Mouse (Mus musculus): Measurements from ENCODE around the gene Klf11.
"Not testable (repeated sequence)": the region's sequence is repeated elsewhere in the genome, so short reads cannot be mapped to it uniquely, and the experiment has no call there.

Gene Klf11

GRCm38 (mm10) chr12:24651063-24651557, at the start of gene Klf11:
Gene Klf11 (plus strand): TSS chr12:24651274.
- in situ Hi-C loops (cut with MboI; ENCODE audit: unreplicated experiment in 2 of 2): no loop called here

- in situ Hi-C loops (cut with MboI; ENCODE audit: unreplicated experiment in 2 of 2): loop anchor here (5.0 to 10.0 kb wide), 4 partner anchors 92 to 1709 kb away; no protein-coding TSS in a partner anchor
Observed at GRCm38 (mm10) chr12:24603266-24603665, 47.8 kb upstream of the Klf11 start.

- in situ Hi-C loops (cut with MboI; ENCODE audit: unreplicated experiment in 2 of 2): loop anchor here in 1 of 2 experiments (10.0 kb wide), 1 partner anchor 89 kb away; no protein-coding TSS in a partner anchor
Observed at GRCm38 (mm10) chr12:24606166-24606565, 44.9 kb upstream of the Klf11 start.

GRCm38 (mm10) chr12:24612591-24612990, 38.5 kb upstream of the Klf11 start:
- in situ Hi-C loops (cut with MboI; ENCODE audit: unreplicated experiment in 2 of 2): no loop called here

- in situ Hi-C loops (cut with MboI; ENCODE audit: unreplicated experiment in 2 of 2): no loop called here
Observed at GRCm38 (mm10) chr12:24614452-24615075, 36.5 kb upstream of the Klf11 start.

- in situ Hi-C loops (cut with MboI; ENCODE audit: unreplicated experiment in 2 of 2): no loop called here
Observed at GRCm38 (mm10) chr12:24615140-24615539, 35.9 kb upstream of the Klf11 start.

GRCm38 (mm10) chr12:24619436-24619835, 31.6 kb upstream of the Klf11 start:
- in situ Hi-C loops (cut with MboI; ENCODE audit: unreplicated experiment in 2 of 2): no loop called here

GRCm38 (mm10) chr12:24623486-24624251, 27.4 kb upstream of the Klf11 start:
- in situ Hi-C loops (cut with MboI; ENCODE audit: unreplicated experiment in 2 of 2): no loop called here

GRCm38 (mm10) chr12:24626401-24626800, 24.7 kb upstream of the Klf11 start:
- in situ Hi-C loops (cut with MboI; ENCODE audit: unreplicated experiment in 2 of 2): no loop called here

GRCm38 (mm10) chr12:24627215-24627614, 23.9 kb upstream of the Klf11 start:
- in situ Hi-C loops (cut with MboI; ENCODE audit: unreplicated experiment in 2 of 2): no loop called here

GRCm38 (mm10) chr12:24630220-24630619, 20.9 kb upstream of the Klf11 start:
- in situ Hi-C loops (cut with MboI; ENCODE audit: unreplicated experiment in 2 of 2): no loop called here

GRCm38 (mm10) chr12:24632404-24632803, 18.7 kb upstream of the Klf11 start:
- in situ Hi-C loops (cut with MboI; ENCODE audit: unreplicated experiment in 2 of 2): no loop called here

GRCm38 (mm10) chr12:24633753-24634191, 17.3 kb upstream of the Klf11 start:
- in situ Hi-C loops (cut with MboI; ENCODE audit: unreplicated experiment in 2 of 2): no loop called here

GRCm38 (mm10) chr12:24634212-24634611, 16.9 kb upstream of the Klf11 start:
- in situ Hi-C loops (cut with MboI; ENCODE audit: unreplicated experiment in 2 of 2): no loop called here

- in situ Hi-C loops (cut with MboI; ENCODE audit: unreplicated experiment in 2 of 2): no loop called here
Observed at GRCm38 (mm10) chr12:24634648-24635047, 16.4 kb upstream of the Klf11 start.

- in situ Hi-C loops (cut with MboI; ENCODE audit: unreplicated experiment in 2 of 2): not testable (repeated sequence)
Observed at GRCm38 (mm10) chr12:24638787-24639186, 12.3 kb upstream of the Klf11 start.

- in situ Hi-C loops (cut with MboI; ENCODE audit: unreplicated experiment in 2 of 2): no loop called here
Observed at GRCm38 (mm10) chr12:24642370-24642802, 8.7 kb upstream of the Klf11 start.

GRCm38 (mm10) chr12:24644125-24644571, 6.9 kb upstream of the Klf11 start:
- in situ Hi-C loops (cut with MboI; ENCODE audit: unreplicated experiment in 2 of 2): no loop called here

GRCm38 (mm10) chr12:24645901-24646300, 5.2 kb upstream of the Klf11 start:
- in situ Hi-C loops (cut with MboI; ENCODE audit: unreplicated experiment in 2 of 2): no loop called here

- in situ Hi-C loops (cut with MboI; ENCODE audit: unreplicated experiment in 2 of 2): no loop called here
Observed at GRCm38 (mm10) chr12:24648094-24648493, 3.0 kb upstream of the Klf11 start.

GRCm38 (mm10) chr12:24650415-24651062, 535 bp upstream of the Klf11 start:
- in situ Hi-C loops (cut with MboI; ENCODE audit: unreplicated experiment in 2 of 2): no loop called here
